In the genomic region with DNA sequence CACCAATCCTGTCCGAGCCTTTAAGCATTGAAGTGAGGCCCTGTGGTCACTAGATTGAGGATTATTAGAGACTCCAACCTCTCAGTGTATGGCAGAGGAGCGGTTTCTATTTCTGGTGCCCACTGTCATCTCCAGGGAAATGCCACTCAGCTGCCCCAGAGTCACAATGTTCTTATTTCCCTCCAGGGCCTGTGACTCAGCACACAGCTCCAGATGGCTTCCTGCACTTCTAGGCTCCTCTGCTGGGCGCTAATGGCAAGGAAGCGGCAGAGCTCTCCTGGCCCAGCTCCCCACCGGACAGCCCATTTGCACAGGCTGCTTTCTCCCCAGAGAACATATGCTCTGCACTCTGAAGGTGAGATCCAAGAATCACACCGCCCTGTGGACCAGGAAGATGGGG, we compare ENCODE assay signal across 8 mouse cellular contexts.
DNase-seq lines count a peak whose midpoint lies in the region; TF ChIP-seq lines count a peak whose summit lies in the region.

No protein-coding gene starts in this region.

- H3K27me3 ChIP-seq in heart, adult 2 months (ENCODE audit: control insufficient read depth, insufficient read depth, low read length) = no peaks in the 10 kb centered on the region

- no peaks in the 10 kb centered on the region for H3K36me3 ChIP-seq in heart, adult 2 months (ENCODE audit: control insufficient read depth, insufficient read depth, low read length)

- WGBS in heart, adult 2 months = 15% methylated on average over 6 of the region's 6 CpGs

- intact Hi-C loops in heart, adult 2 months (cut with DNase I) = loop anchor here (1.0 to 5.0 kb wide), 3 partner anchors 36 to 79 kb away; partner anchors contain the start of gene Cpeb4

- TF ChIP-seq EP300 in heart, adult 2 months (IDR thresholded peaks at IDR 0.05; ENCODE audit: insufficient read depth, low read depth, low read length) = peak; percentile 93; the same call in 1 of the 2 replicates

- TF ChIP-seq CTCF in heart, adult 2 months (IDR thresholded peaks at IDR 0.05) = peak; percentile 45

- H3K27ac ChIP-seq in heart, adult 2 months = peak overlapping the region; percentile 87

- peak overlapping the region; percentile 29 for H3K4me3 ChIP-seq in heart, adult 2 months

- peak; percentile 50 for DNase-seq in kidney, adult 9 months
- no peak for DNase-seq in kidney, adult 11 months
- DNase-seq in MN1 (ENCODE audit: low spot score) = peak; percentile 92
- DNase-seq in cerebellum, adult 9-11 months = peak; percentile 96
- peak; percentile 62 to 82 for DNase-seq in heart, adult 2 months
- DNase-seq in liver = peak; percentile 61
- DNase-seq in ovary, adult 18-20 months (ENCODE audit: low spot score) = no peak
- DNase-seq in frontal cortex, postnatal 14 days (ENCODE audit: low spot score in 2 of 2) = no peak

- H3K9ac ChIP-seq in heart, adult 2 months (ENCODE audit: low read depth, low read length) = peak overlapping the region; percentile 53

- TF ChIP-seq POLR2A in heart, adult 2 months (IDR thresholded peaks at IDR 0.05; ENCODE audit: insufficient read depth, low read depth, low read length) = peak; percentile 65

- H3K79me2 ChIP-seq in heart, adult 2 months (replicated peaks; ENCODE audit: control insufficient read depth, insufficient read depth, low read length) = no peaks in the 10 kb centered on the region

- H3K4me1 ChIP-seq in heart, adult 2 months (ENCODE audit: control insufficient read depth, insufficient read depth, low read length) = peaks cover 2% of the 10 kb centered on the region

Comparison
In these comparisons a context has a peak if more than half of its experiments do, and no peak if none do; other contexts are left out.
1. DNase-seq: peak in kidney, adult 9 months (single experiment), MN1 (single experiment), cerebellum, adult 9-11 months (single experiment), heart, adult 2 months (2 of 2) and liver (single experiment); none in kidney, adult 11 months (single experiment), ovary, adult 18-20 months (single experiment) and frontal cortex, postnatal 14 days (0 of 2).